Mouse (Mus musculus) small intestine, adult 2 months (tissue): ENCODE results near the gene Cltrn.

Experiments used
- CTCF ChIP-seq: fragments of 200-500 bp; IDR thresholded peaks from 2 replicates; pipeline ENCODE4 v1.5.1; 2012; ENCODE audit warnings: low read depth, mild to moderate bottlenecking, control low read depth, inconsistent platforms, low read length, moderate library complexity, mixed read lengths; ENCODE audit not compliant: insufficient replicate concordance, insufficient read length; ENCODE audit errors: extremely low read depth
- POLR2A ChIP-seq: fragments of 200-500 bp; IDR thresholded peaks from 2 replicates; pipeline ENCODE4 v1.6.1; 2012; ENCODE audit warnings: low read depth, mild to moderate bottlenecking, control low read depth, inconsistent platforms, low read length, moderate library complexity

DNA sequence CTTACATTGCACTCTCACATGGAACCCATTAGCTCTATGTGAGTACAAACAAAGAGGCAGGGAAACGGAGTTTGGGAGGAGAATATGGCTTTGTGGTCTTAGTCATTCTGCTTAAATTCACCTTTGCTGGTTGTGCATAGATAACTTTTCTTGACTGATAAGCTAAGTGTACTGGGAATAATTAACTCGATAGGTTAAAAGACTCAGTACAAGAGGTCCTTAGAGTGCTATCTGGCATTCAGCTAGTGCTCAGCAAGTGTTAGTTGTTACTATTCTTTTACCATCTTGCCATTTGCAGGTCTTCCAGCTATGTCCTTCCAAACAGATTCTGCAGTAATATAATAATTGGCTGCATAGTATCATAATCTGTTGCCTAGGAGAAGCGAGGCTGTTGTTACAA is 22.5 kb downstream of the Cltrn start:
- TF ChIP-seq CTCF = no peak
- no peak for TF ChIP-seq POLR2A
